Mouse (Mus musculus) MEL (cell line): ENCODE measurements around the gene Dnajc22. TPM values are rescaled to one million over a fixed set of nuclear protein-coding genes. Genes with fewer than 3 reads are reported as not detected.

Experiments used
- DNase-seq: peaks from one replicate; pipeline ENCODE4 v3.0.0; 2011; ENCODE audit warnings: low read depth, low spot score
- H3K27ac ChIP-seq: 2 replicates; pipeline ENCODE4 v1.5.1; 2012; ENCODE audit warnings: low read depth, mild to moderate bottlenecking, control low read depth, low read length, moderate library complexity; ENCODE audit not compliant: control insufficient read depth
- H3K27me3 ChIP-seq, 2 experiments: fragments of 150-350 bp in 1 of 2; sonication (generic) in 1 of 2; 2 replicates each; pipeline ENCODE4 v1.6.1; 2012; ENCODE audit warnings: low read length in 2 of 2, mild to moderate bottlenecking in 2 of 2, improper control_type of control experiment in 1 of 2, moderate library complexity in 1 of 2; ENCODE audit not compliant: insufficient read depth in 2 of 2, control insufficient read depth in 1 of 2
- H3K36me3 ChIP-seq, 2 experiments: 2 replicates each; pipeline ENCODE4 v1.6.1; 2012 to 2014; ENCODE audit warnings: low read length in 2 of 2, improper control_type of control experiment in 1 of 2, inconsistent platforms in 1 of 2, mild to moderate bottlenecking in 1 of 2; ENCODE audit not compliant: insufficient read depth in 2 of 2, control insufficient read depth in 1 of 2
- H3K4me1 ChIP-seq, 2 experiments: fragments of 150-350 bp in 1 of 2; sonication (generic) in 1 of 2; 2 replicates each; pipeline ENCODE4 v1.6.1; 2012; ENCODE audit warnings: low read length in 2 of 2, improper control_type of control experiment in 1 of 2, mild to moderate bottlenecking in 1 of 2; ENCODE audit not compliant: insufficient read depth in 2 of 2, control insufficient read depth in 1 of 2
- H3K4me3 ChIP-seq, 2 experiments: fragments of 150-350 bp in 1 of 2; sonication (generic) in 1 of 2; 2 replicates each; pipeline ENCODE4 v1.5.1; 2012; ENCODE audit warnings: low read depth in 2 of 2, low read length in 2 of 2, mild to moderate bottlenecking in 2 of 2, moderate library complexity in 2 of 2, control low read depth in 1 of 2, improper control_type of control experiment in 1 of 2; ENCODE audit not compliant: control insufficient read depth in 1 of 2, insufficient read depth in 1 of 2
- H3K79me2 ChIP-seq: 2 replicates; pipeline ENCODE4 v1.6.1; 2012; ENCODE audit warnings: mild to moderate bottlenecking, low read length, moderate library complexity; ENCODE audit not compliant: control insufficient read depth, poor library complexity, insufficient read depth
- H3K9ac ChIP-seq: 2 replicates; pipeline ENCODE4 v1.6.1; 2012; ENCODE audit warnings: low read depth, mild to moderate bottlenecking, control low read depth, low read length, moderate library complexity; ENCODE audit not compliant: control insufficient read depth, poor library complexity, severe bottlenecking
- H3K9me3 ChIP-seq: fragments of 150-350 bp; sonication (generic); replicated peaks from 2 replicates; pipeline ENCODE4 v1.6.1; 2012; ENCODE audit warnings: mild to moderate bottlenecking, low read length, improper control_type of control experiment, moderate library complexity; ENCODE audit not compliant: insufficient read depth
- CHD1 ChIP-seq: IDR thresholded peaks from 2 replicates; pipeline ENCODE4 v1.6.1; 2012; ENCODE audit warnings: low read depth, mild to moderate bottlenecking, inconsistent platforms, low read length, improper control_type of control experiment
- CHD2 ChIP-seq: IDR thresholded peaks from 2 replicates; pipeline ENCODE4 v1.6.1; 2011; ENCODE audit warnings: low read length, improper control_type of control experiment
- CTCF ChIP-seq, 3 experiments: IDR thresholded peaks in 2 of 3; conservative IDR thresholded peaks in 1 of 3; 2 replicates each; pipeline ENCODE4 v1.5.1; 2011 to 2012; ENCODE audit warnings: low read length in 3 of 3, low read depth in 2 of 3, mild to moderate bottlenecking in 2 of 3, improper control_type of control experiment in 1 of 3, inconsistent platforms in 1 of 3, mixed read lengths in 1 of 3, moderate library complexity in 1 of 3; ENCODE audit not compliant: control insufficient read depth in 1 of 3, insufficient read depth in 1 of 3, poor library complexity in 1 of 3, severe bottlenecking in 1 of 3
- E2F4 ChIP-seq: IDR thresholded peaks from 2 replicates; pipeline ENCODE4 v1.6.1; 2011; ENCODE audit warnings: low read depth, low read length, improper control_type of control experiment, borderline replicate concordance
- ELF1 ChIP-seq: IDR thresholded peaks from 2 replicates; pipeline ENCODE4 v1.6.1; 2014; ENCODE audit warnings: low read depth, mild to moderate bottlenecking, inconsistent platforms, low read length, improper control_type of control experiment, moderate library complexity
- EP300 ChIP-seq, 2 experiments: IDR thresholded peaks; 2 replicates each; pipeline ENCODE4 v1.6.1; 2011; ENCODE audit warnings: improper control_type of control experiment in 2 of 2, low read length in 2 of 2, low read depth in 1 of 2, mild to moderate bottlenecking in 1 of 2
- ETS1 ChIP-seq: IDR thresholded peaks from 2 replicates; pipeline ENCODE4 v1.6.1; 2012; ENCODE audit warnings: low read depth, mild to moderate bottlenecking, inconsistent platforms, low read length, improper control_type of control experiment, moderate library complexity
- GATA1 ChIP-seq: IDR thresholded peaks from 2 replicates; pipeline ENCODE4 v1.6.1; 2011; ENCODE audit warnings: low read depth, low read length, improper control_type of control experiment
- MAFK ChIP-seq: IDR thresholded peaks from 2 replicates; pipeline ENCODE4 v1.6.1; 2011; ENCODE audit warnings: low read depth, mild to moderate bottlenecking, low read length, improper control_type of control experiment, borderline replicate concordance
- MEF2A ChIP-seq: IDR thresholded peaks from 2 replicates; pipeline ENCODE4 v1.6.1; 2014; ENCODE audit warnings: low read depth, mild to moderate bottlenecking, inconsistent platforms, low read length, improper control_type of control experiment; ENCODE audit not compliant: poor library complexity, insufficient replicate concordance, severe bottlenecking; ENCODE audit errors: extremely low read depth
- MXI1 ChIP-seq: IDR thresholded peaks from 2 replicates; pipeline ENCODE4 v1.6.1; 2011; ENCODE audit warnings: mild to moderate bottlenecking, low read depth, low read length, improper control_type of control experiment
- NELFE ChIP-seq: IDR thresholded peaks from 2 replicates; pipeline ENCODE4 v1.6.1; 2011; ENCODE audit warnings: low read depth, low read length, improper control_type of control experiment
- POLR2A ChIP-seq, 2 experiments: IDR thresholded peaks; 2 replicates each; pipeline ENCODE4 v1.6.1; 2011 to 2012; ENCODE audit warnings: low read length in 2 of 2, mild to moderate bottlenecking in 2 of 2, control low read depth in 1 of 2, improper control_type of control experiment in 1 of 2, low read depth in 1 of 2, moderate library complexity in 1 of 2; ENCODE audit not compliant: control insufficient read depth in 1 of 2, insufficient read depth in 1 of 2, poor library complexity in 1 of 2
- RCOR1 ChIP-seq: IDR thresholded peaks from 2 replicates; pipeline ENCODE4 v1.6.1; 2012; ENCODE audit warnings: low read depth, mild to moderate bottlenecking, inconsistent platforms, low read length, improper control_type of control experiment
- TBP ChIP-seq: IDR thresholded peaks from 2 replicates; pipeline ENCODE4 v1.8.0; 2011; ENCODE audit warnings: low read depth, low read length, improper control_type of control experiment
- TCF12 ChIP-seq: IDR thresholded peaks from 2 replicates; pipeline ENCODE4 v1.6.1; 2014; ENCODE audit warnings: low read depth, mild to moderate bottlenecking, inconsistent platforms, low read length, improper control_type of control experiment, moderate library complexity
- ZKSCAN1 ChIP-seq: IDR thresholded peaks from 2 replicates; pipeline ENCODE4 v1.6.1; 2012; ENCODE audit warnings: low read depth, mild to moderate bottlenecking, inconsistent platforms, low read length, improper control_type of control experiment, moderate library complexity
- ZNF384 ChIP-seq: IDR thresholded peaks from 2 replicates; pipeline ENCODE4 v1.6.1; 2012; ENCODE audit warnings: low read depth, mild to moderate bottlenecking, inconsistent platforms, low read length, improper control_type of control experiment
- polyA plus RNA-seq, 2 experiments: library from polyadenylated mRNA; stranded (reverse) in 1 of 2; unstranded in 1 of 2; fragments of >175 nt in 1 of 2; fragments of >200 nt in 1 of 2; gene quantifications; 2 replicates each; pipeline versions ENCODE4 v1.2.1 to v1.2.4; 2012; ENCODE audit warnings: low replicate concordance in 2 of 2, low read depth in 1 of 2; ENCODE audit not compliant: insufficient read length in 2 of 2, insufficient read depth in 1 of 2, missing spikeins in 1 of 2
- total RNA-seq: library from RNA; depleted of rRNA; stranded (reverse); fragments of 300-350 nt; gene quantifications from 2 replicates; pipeline ENCODE4 v1.2.3, GENCODE M21; 2012

Gene Dnajc22
- total and polyA plus RNA-seq, 3 experiments: 3.2 to 5.3 TPM; not detected in 1

DNA sequence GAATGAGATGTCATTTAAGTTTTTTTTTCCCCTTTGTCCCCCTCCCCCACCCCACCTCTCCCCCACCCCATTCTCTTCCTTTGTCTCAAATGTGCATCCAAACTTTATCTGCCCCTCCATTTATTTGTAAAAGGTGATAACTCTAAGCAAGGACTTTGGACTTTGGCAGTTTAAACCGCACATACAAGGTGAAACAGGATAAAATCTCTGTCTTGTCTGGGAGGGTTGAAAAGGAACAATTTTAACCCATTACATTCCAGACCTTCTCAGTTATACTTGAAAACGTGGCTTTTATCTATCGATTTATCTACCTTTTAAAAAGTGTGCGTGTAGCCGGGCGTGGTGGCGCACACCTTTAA, 22.1 kb downstream of the Dnajc22 start (continued):
- no peak for TF ChIP-seq CHD1

DNA sequence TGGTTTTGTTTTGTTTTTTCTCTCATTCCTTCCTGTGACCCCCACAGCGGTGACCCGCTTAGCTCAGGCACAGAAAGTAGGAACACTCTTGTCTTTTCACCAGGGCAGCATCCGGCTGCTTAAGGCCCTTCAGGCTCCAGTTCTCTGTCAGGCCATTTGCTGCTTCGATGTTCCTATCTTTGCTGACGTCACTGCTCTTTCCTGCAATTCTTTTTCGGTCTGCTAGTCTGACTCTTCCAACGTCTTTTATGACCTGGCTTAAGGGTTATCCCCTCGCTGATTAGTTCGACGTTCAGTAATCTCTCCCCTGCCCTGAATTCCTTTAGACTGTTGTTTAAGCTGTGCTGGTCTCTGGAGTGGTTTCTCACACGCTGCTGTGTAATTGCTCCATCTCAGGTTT, 23.6 kb downstream of the Dnajc22 start:
- no peak for DNase-seq
- Histone ChIP-seq H3K9ac (no peak overlapping the region), H3K4me3 (no peak overlapping the region), H3K36me3 (peaks cover 0 to 9% of the 10 kb centered on the region in 2 experiments; a peak in 2 of 4 replicates), H3K79me2 (no peaks in the 10 kb centered on the region), H3K27me3 (no peaks in the 10 kb centered on the region), H3K27ac (no peak overlapping the region), H3K9me3 (no peaks in the 10 kb centered on the region), H3K4me1 (peaks cover 3 to 7% of the 10 kb centered on the region in 2 experiments; a peak in 3 of 4 replicates)
- TF ChIP-seq CHD2 (no peak), GATA1 (no peak), TBP (no peak)

- Histone ChIP-seq H3K4me1 (peaks cover 6 to 8% of the 10 kb centered on the region in 2 experiments), H3K4me3 (no peak overlapping the region), H3K36me3 (peaks cover 0 to 11% of the 10 kb centered on the region in 2 experiments; a peak in 2 of 4 replicates), H3K9me3 (no peaks in the 10 kb centered on the region), H3K27me3 (no peaks in the 10 kb centered on the region), H3K79me2 (no peaks in the 10 kb centered on the region), H3K9ac (no peak overlapping the region), H3K27ac (no peak overlapping the region)
- TF ChIP-seq ETS1 (no peak), POLR2A (IDR thresholded peaks at IDR 0.05; ENCODE audit: control insufficient read depth in 1 of 2, insufficient read depth in 1 of 2, low read depth in 1 of 2, low read length in 2 of 2, poor library complexity in 1 of 2) (no peak), EP300 (IDR thresholded peaks at IDR 0.05; ENCODE audit: low read depth in 1 of 2, low read length in 2 of 2) (no peak), NELFE (no peak), MXI1 (no peak), GATA1 (no peak), ZKSCAN1 (no peak), ELF1 (no peak), CTCF (IDR thresholded peaks at IDR 0.05 in 2 of 3, conservative IDR thresholded peaks at IDR 0.05 in 1 of 3; ENCODE audit: control insufficient read depth in 1 of 3, insufficient read depth in 1 of 3, low read depth in 2 of 3, low read length in 3 of 3, poor library complexity in 1 of 3, severe bottlenecking in 1 of 3) (no peak), MEF2A (no peak), TBP (no peak)
- DNase-seq: no peak
These were observed 27.8 kb downstream of the Dnajc22 start for GRCm38 (mm10) chr15:99120814-99121213.

DNA sequence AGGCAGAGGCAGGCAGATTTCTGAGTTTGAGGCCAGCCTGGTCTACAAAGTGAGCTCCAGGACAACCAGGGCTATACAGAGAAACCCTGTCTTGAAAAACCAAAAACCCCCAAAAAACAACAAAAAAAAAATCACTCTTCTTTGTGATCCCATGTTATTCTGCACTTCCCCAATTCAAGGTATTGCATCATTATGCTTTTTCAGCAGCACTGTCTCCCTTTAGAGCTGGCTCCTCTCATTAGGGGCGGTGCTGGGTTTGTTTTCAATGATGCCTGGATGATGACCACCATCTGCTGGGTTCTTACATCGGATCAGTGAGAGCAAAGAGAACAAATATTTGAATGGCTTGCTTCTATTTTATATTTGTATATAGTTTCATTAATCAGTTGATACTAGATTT, 29.7 kb downstream of the Dnajc22 start:
- Histone ChIP-seq H3K79me2 (peaks cover 6% of the 10 kb centered on the region), H3K27me3 (no peaks in the 10 kb centered on the region), H3K9ac (no peak overlapping the region), H3K36me3 (peaks cover 0 to 11% of the 10 kb centered on the region in 2 experiments; a peak in 2 of 4 replicates), H3K4me3 (no peak overlapping the region), H3K9me3 (no peaks in the 10 kb centered on the region), H3K27ac (no peak overlapping the region), H3K4me1 (peaks cover 6 to 7% of the 10 kb centered on the region in 2 experiments)
- DNase-seq: peak; percentile 77
- TF ChIP-seq ETS1 (peak; percentile 57), RCOR1 (0 out of 2 replicates have a peak, but pooled peaks have one; percentile 13), MAFK (peak; percentile 44; the same call in 1 of the 2 replicates), EP300 (IDR thresholded peaks at IDR 0.05; ENCODE audit: low read depth in 1 of 2, low read length in 2 of 2) (peak; percentile 16 to 39; a peak in 1 of 4 replicates), ZNF384 (peak; percentile 81), E2F4 (no peak), TCF12 (no peak)
